Mouse (Mus musculus) cortical plate, adult 2 months (tissue): ENCODE measurements around the gene Lrrc36.

Experiments
- CTCF ChIP-seq: fragments of 200-500 bp; IDR thresholded peaks from 2 replicates; pipeline ENCODE4 v1.5.1; 2011; ENCODE audit warnings: mild to moderate bottlenecking, control low read depth, low read length; ENCODE audit not compliant: insufficient read depth; ENCODE audit errors: extremely low read depth
- POLR2A ChIP-seq: fragments of 200-500 bp; IDR thresholded peaks from 2 replicates; pipeline ENCODE4 v1.6.1; 2011; ENCODE audit warnings: mild to moderate bottlenecking, low read length, control low read depth; ENCODE audit not compliant: insufficient read depth; ENCODE audit errors: extremely low read depth

DNA sequence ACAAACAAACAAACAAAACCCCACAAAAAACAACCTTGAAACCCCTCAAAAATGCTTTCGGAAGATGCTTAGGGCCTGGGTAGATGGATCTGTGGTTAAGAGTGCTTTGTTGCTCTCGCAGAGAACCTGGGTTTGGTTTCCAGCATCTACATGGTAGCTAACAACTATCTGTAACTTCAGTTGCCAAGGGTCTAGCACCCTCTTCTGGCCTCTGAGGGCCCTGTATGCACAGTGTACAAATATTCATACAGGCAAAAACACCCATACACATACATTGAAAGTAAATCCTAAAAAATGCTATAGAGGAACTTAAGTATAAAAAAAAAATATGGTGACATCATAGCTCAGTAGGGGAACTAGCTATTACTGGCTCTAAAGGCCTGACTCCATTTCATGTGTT lies 29.3 kb upstream of the Lrrc36 start:
- TF ChIP-seq POLR2A (no peak), CTCF (no peak)
